Mouse (Mus musculus) thymus, adult 2 months (tissue): ENCODE data around the gene Col26a1.

Experiments used
- CTCF ChIP-seq: fragments of 200-500 bp; IDR thresholded peaks from 2 replicates; pipeline ENCODE4 v1.5.1; 2012; ENCODE audit warnings: mild to moderate bottlenecking, control low read depth, low read length, moderate library complexity, borderline replicate concordance; ENCODE audit not compliant: control insufficient read depth, poor library complexity, insufficient read depth; ENCODE audit errors: extremely low read depth
- POLR2A ChIP-seq: fragments of 200-500 bp; IDR thresholded peaks from 2 replicates; pipeline ENCODE4 v1.6.1; 2012; ENCODE audit warnings: mild to moderate bottlenecking, low read length, control low read depth, moderate library complexity; ENCODE audit not compliant: control insufficient read depth, poor library complexity, insufficient read depth; ENCODE audit errors: extremely low read depth

GRCm38 (mm10) chr5:136819686-136820085 lies 63.3 kb downstream of the Col26a1 start:
- TF ChIP-seq CTCF (no peak), POLR2A (no peak)
